Comparison of ENCODE assay signal across 9 mouse cellular contexts in genomic region chr4:48690640-48691039, GRCm38 (mm10). TPM values are rescaled to one million over a fixed set of nuclear protein-coding genes. Genes with fewer than 3 reads are reported as not detected.
DNase-seq lines count a peak whose midpoint lies in the region; ATAC-seq and TF ChIP-seq lines count a peak whose summit lies in the region.
"Had no signal": no experiment of that assay in that cellular context is flagged by ENCODE, and none has a peak within 500 bp of the region (broad histone marks: within the 10 kb centered on the region; RNA-seq: fewer than 3 reads in every experiment).

No protein-coding gene starts in this region.

- peaks cover 9% of the 10 kb centered on the region; the same call in 1 of the 2 replicates for H3K4me1 ChIP-seq in kidney, embryonic 16.5 days (ENCODE audit: insufficient read depth, low read length)
- no peaks in the 10 kb centered on the region for H3K4me1 ChIP-seq in stomach, postnatal 0 days (replicated peaks; ENCODE audit: control insufficient read depth, insufficient read depth)

- H3K36me3 ChIP-seq in kidney, embryonic 16.5 days (ENCODE audit: insufficient read depth, low read length) = no peaks in the 10 kb centered on the region
- no peaks in the 10 kb centered on the region for H3K36me3 ChIP-seq in stomach, postnatal 0 days (ENCODE audit: control insufficient read depth, insufficient read depth, low read length)
- H3K36me3 ChIP-seq: embryonic facial prominence, embryonic 13.5 days had no signal

- no peak overlapping the region for H3K27ac ChIP-seq in kidney, embryonic 16.5 days (ENCODE audit: low read length)
- no peak overlapping the region for H3K27ac ChIP-seq in stomach, postnatal 0 days (replicated peaks)
- H3K27ac ChIP-seq: embryonic facial prominence, embryonic 13.5 days had no signal

- H3K9ac ChIP-seq in kidney, embryonic 16.5 days (replicated peaks; ENCODE audit: low read length) = no peak overlapping the region
- H3K9ac ChIP-seq in stomach, postnatal 0 days (ENCODE audit: low read length) = no peak overlapping the region
- H3K9ac ChIP-seq: embryonic facial prominence, embryonic 13.5 days had no signal

- no peak overlapping the region for H3K4me3 ChIP-seq in kidney, embryonic 16.5 days (ENCODE audit: low read length)
- no peak overlapping the region for H3K4me3 ChIP-seq in stomach, postnatal 0 days (ENCODE audit: low read depth, low read length)
- H3K4me3 ChIP-seq: embryonic facial prominence, embryonic 13.5 days had no signal

- no peak for TF ChIP-seq EP300 in stomach, postnatal 0 days (optimal IDR thresholded peaks at IDR 0.05)

- DNase-seq in kidney, adult 18-20 months = peak; percentile 17
- DNase-seq in ZHBTc4 (ENCODE audit: low read depth, low spot score) = peak; percentile 67
- DNase-seq in embryo, embryonic 9.5 days (ENCODE audit: extremely low spot score) = peak; percentile 47
- DNase-seq in kidney, postnatal 4 days = peak; percentile 39 to 55
- DNase-seq in lung, postnatal 25 days (ENCODE audit: low spot score) = peak; percentile 51
- DNase-seq in stomach, postnatal 0 days (ENCODE audit: low spot score) = no peak
- DNase-seq in natural killer cell, adult 2 months (ENCODE audit: low spot score in 2 of 2) = no peak

- peak; percentile 80 for TF ChIP-seq CTCF in stomach, postnatal 0 days (IDR thresholded peaks at IDR 0.05; ENCODE audit: low read depth)

- H3K9me3 ChIP-seq in kidney, embryonic 16.5 days (ENCODE audit: low read length) = no peaks in the 10 kb centered on the region
- H3K9me3 ChIP-seq in stomach, postnatal 0 days (ENCODE audit: control insufficient read depth, low read length) = no peaks in the 10 kb centered on the region
- H3K9me3 ChIP-seq: embryonic facial prominence, embryonic 13.5 days had no signal

- WGBS in kidney, embryonic 16.5 days = 83% methylated on average over 9 of the region's 9 CpGs
- 86% methylated on average over 9 of the region's 9 CpGs for WGBS in stomach, postnatal 0 days

- no peak overlapping the region for H3K4me2 ChIP-seq in kidney, embryonic 16.5 days (replicated peaks; ENCODE audit: low read depth, low read length)
- no peak overlapping the region for H3K4me2 ChIP-seq in stomach, postnatal 0 days (replicated peaks; ENCODE audit: low read depth)
- H3K4me2 ChIP-seq: embryonic facial prominence, embryonic 13.5 days had no signal

- H3K27me3 ChIP-seq in kidney, embryonic 16.5 days (ENCODE audit: insufficient read depth, low read length) = no peaks in the 10 kb centered on the region
- H3K27me3 ChIP-seq in stomach, postnatal 0 days (ENCODE audit: control insufficient read depth, insufficient read depth, low read length) = no peaks in the 10 kb centered on the region
- H3K27me3 ChIP-seq: embryonic facial prominence, embryonic 13.5 days had no signal

- no peak for ATAC-seq in kidney, embryonic 16.5 days (ENCODE audit: low FRiP score, low TSS enrichment)
- no peak for ATAC-seq in stomach, postnatal 0 days (ENCODE audit: low FRiP score, low TSS enrichment)

RNA-seq across cellular contexts. Expression of gene Cavin4, which starts 27.3 kb away (rescaled TPM):
- polyA plus RNA-seq in kidney, embryonic 16.5 days (2015; fragmentation: Nextera tagmentation; extraction: Ambion mirVana) = 0.82 and 1.3 TPM in 2 replicates
- polyA plus RNA-seq in stomach, postnatal 0 days (2015; fragmentation: Nextera tagmentation; extraction: Ambion mirVana) = 0.39 and 0.40 TPM in 2 replicates

Comparison
In these comparisons a context has a peak if more than half of its experiments do, and no peak if none do; other contexts are left out.
1. DNase-seq: peak in kidney, adult 18-20 months (single experiment), ZHBTc4 (single experiment), embryo, embryonic 9.5 days (single experiment), kidney, postnatal 4 days (2 of 2) and lung, postnatal 25 days (single experiment); none in stomach, postnatal 0 days (single experiment) and natural killer cell, adult 2 months (0 of 2).